12 mouse cellular contexts compared by ENCODE assay signal in genomic region chr9:41614002-41614401, GRCm38 (mm10).
A peak's percentile ranks its signal among the peaks of the same experiment; 100 is the strongest.
DNase-seq lines count a peak whose midpoint lies in the region; ATAC-seq lines count a peak whose summit lies in the region.
"Had no signal": no experiment of that assay in that cellular context is flagged by ENCODE, and none has a peak within 500 bp of the region (broad histone marks: within the 10 kb centered on the region; RNA-seq: fewer than 3 reads in every experiment).

No protein-coding gene starts in this region.

- intact Hi-C loops in heart, postnatal 14 days (cut with DNase I): no loop called here

- no peak overlapping the region for H3K4me3 ChIP-seq in heart, embryonic 13.5 days
- no peak overlapping the region for H3K4me3 ChIP-seq in forebrain, embryonic 16.5 days (replicated peaks; ENCODE audit: low read length)
- H3K4me3 ChIP-seq in limb, embryonic 12.5 days (replicated peaks): no peak overlapping the region
- no peak overlapping the region for H3K4me3 ChIP-seq in stomach, embryonic 15.5 days (replicated peaks)
- no peak overlapping the region for H3K4me3 ChIP-seq in kidney, embryonic 14.5 days (ENCODE audit: low read length)

- peaks cover 46% of the 10 kb centered on the region for H3K4me1 ChIP-seq in heart, embryonic 13.5 days
- H3K4me1 ChIP-seq in forebrain, embryonic 16.5 days (replicated peaks; ENCODE audit: control insufficient read depth, insufficient read depth, low read length): peaks cover 37% of the 10 kb centered on the region
- peaks cover 53% of the 10 kb centered on the region for H3K4me1 ChIP-seq in limb, embryonic 12.5 days (replicated peaks)
- H3K4me1 ChIP-seq in stomach, embryonic 15.5 days: 0 out of 2 replicates have a peak, but pooled peaks cover 12% of the 10 kb centered on the region
- peaks cover 20% of the 10 kb centered on the region; the same call in 1 of the 2 replicates for H3K4me1 ChIP-seq in kidney, embryonic 14.5 days (ENCODE audit: control insufficient read depth, insufficient read depth, low read length)

- peak overlapping the region; percentile 41 for H3K27ac ChIP-seq in heart, embryonic 13.5 days (replicated peaks)
- peak overlapping the region; percentile 85 for H3K27ac ChIP-seq in forebrain, embryonic 16.5 days (ENCODE audit: low read length)
- H3K27ac ChIP-seq in limb, embryonic 12.5 days: peak overlapping the region; percentile 89
- peak overlapping the region; percentile 65 for H3K27ac ChIP-seq in stomach, embryonic 15.5 days
- H3K27ac ChIP-seq in kidney, embryonic 14.5 days (ENCODE audit: low read depth, low read length): no peak overlapping the region

- no peak for DNase-seq in heart, postnatal 14 days
- DNase-seq in urinary bladder, postnatal 4 days (ENCODE audit: low spot score in 2 of 2): no peak
- DNase-seq in gastrocnemius, postnatal 25 days: no peak
- DNase-seq: adrenal gland, postnatal 36 days; cerebellum, postnatal 36 days; heart, postnatal 10 days; left cerebral cortex, postnatal 4 days had no signal

- ATAC-seq in heart, embryonic 13.5 days (ENCODE audit: extremely low read depth, insufficient number of reproducible peaks, low FRiP score, low TSS enrichment): no peak
- ATAC-seq in forebrain, embryonic 16.5 days: no peak
- 0 out of 2 replicates have a peak, but pooled peaks have one; percentile 18 for ATAC-seq in limb, embryonic 12.5 days (ENCODE audit: insufficient number of reproducible peaks, insufficient read depth, low FRiP score, low TSS enrichment, low read depth)
- no peak for ATAC-seq in stomach, embryonic 15.5 days (ENCODE audit: insufficient read depth, low FRiP score, low read depth)
- ATAC-seq in kidney, embryonic 14.5 days (ENCODE audit: low FRiP score, low TSS enrichment): no peak

- WGBS in heart, embryonic 13.5 days: 49% methylated on average over 7 of the region's 7 CpGs
- 10% methylated on average over 7 of the region's 7 CpGs for WGBS in forebrain, embryonic 16.5 days
- 12% methylated on average over 7 of the region's 7 CpGs for WGBS in limb, embryonic 12.5 days
- WGBS in stomach, embryonic 15.5 days: 33% methylated on average over 7 of the region's 7 CpGs
- WGBS in kidney, embryonic 14.5 days: 33% methylated on average over 7 of the region's 7 CpGs

- H3K9me3 ChIP-seq in heart, embryonic 13.5 days: no peaks in the 10 kb centered on the region
- H3K9me3 ChIP-seq in forebrain, embryonic 16.5 days (ENCODE audit: control insufficient read depth, low read length): no peaks in the 10 kb centered on the region
- H3K9me3 ChIP-seq in limb, embryonic 12.5 days: no peaks in the 10 kb centered on the region
- H3K9me3 ChIP-seq in stomach, embryonic 15.5 days: no peaks in the 10 kb centered on the region
- no peaks in the 10 kb centered on the region for H3K9me3 ChIP-seq in kidney, embryonic 14.5 days (ENCODE audit: control insufficient read depth, low read length)

- H3K27me3 ChIP-seq in heart, embryonic 13.5 days (replicated peaks): no peaks in the 10 kb centered on the region
- H3K27me3 ChIP-seq in forebrain, embryonic 16.5 days (replicated peaks; ENCODE audit: control insufficient read depth, insufficient read depth, low read length): no peaks in the 10 kb centered on the region
- no peaks in the 10 kb centered on the region for H3K27me3 ChIP-seq in limb, embryonic 12.5 days
- H3K27me3 ChIP-seq in stomach, embryonic 15.5 days (replicated peaks): no peaks in the 10 kb centered on the region
- no peaks in the 10 kb centered on the region for H3K27me3 ChIP-seq in kidney, embryonic 14.5 days (ENCODE audit: control insufficient read depth, insufficient read depth, low read length)

- H3K36me3 ChIP-seq in heart, embryonic 13.5 days: no peaks in the 10 kb centered on the region
- no peaks in the 10 kb centered on the region for H3K36me3 ChIP-seq in forebrain, embryonic 16.5 days (ENCODE audit: control insufficient read depth, insufficient read depth)
- no peaks in the 10 kb centered on the region for H3K36me3 ChIP-seq in limb, embryonic 12.5 days
- H3K36me3 ChIP-seq in stomach, embryonic 15.5 days: no peaks in the 10 kb centered on the region
- H3K36me3 ChIP-seq in kidney, embryonic 14.5 days (ENCODE audit: control insufficient read depth, insufficient read depth, low read length): no peaks in the 10 kb centered on the region

- H3K9ac ChIP-seq in heart, embryonic 13.5 days: no peak overlapping the region
- H3K9ac ChIP-seq in forebrain, embryonic 16.5 days (replicated peaks; ENCODE audit: low read depth, low read length): peak overlapping the region; percentile 24
- 0 out of 2 replicates have a peak overlapping the region, but pooled peaks have one; percentile 12 for H3K9ac ChIP-seq in limb, embryonic 12.5 days (replicated peaks)
- H3K9ac ChIP-seq in stomach, embryonic 15.5 days: no peak overlapping the region
- H3K9ac ChIP-seq in kidney, embryonic 14.5 days (ENCODE audit: low read depth, low read length): no peak overlapping the region

- H3K4me2 ChIP-seq in heart, embryonic 13.5 days: no peak overlapping the region
- no peak overlapping the region for H3K4me2 ChIP-seq in forebrain, embryonic 16.5 days (ENCODE audit: low read length)
- H3K4me2 ChIP-seq in limb, embryonic 12.5 days: peak overlapping the region; percentile 43; the same call in 1 of the 2 replicates
- no peak overlapping the region for H3K4me2 ChIP-seq in stomach, embryonic 15.5 days
- no peak overlapping the region for H3K4me2 ChIP-seq in kidney, embryonic 14.5 days (replicated peaks; ENCODE audit: low read depth, low read length)

Comparison
In these comparisons a context has a peak if more than half of its experiments do, and no peak if none do; other contexts are left out.
1. H3K9ac ChIP-seq: peak in forebrain, embryonic 16.5 days (single experiment) and limb, embryonic 12.5 days (single experiment); none in heart, embryonic 13.5 days (single experiment), stomach, embryonic 15.5 days (single experiment) and kidney, embryonic 14.5 days (single experiment).